In the genomic region with DNA sequence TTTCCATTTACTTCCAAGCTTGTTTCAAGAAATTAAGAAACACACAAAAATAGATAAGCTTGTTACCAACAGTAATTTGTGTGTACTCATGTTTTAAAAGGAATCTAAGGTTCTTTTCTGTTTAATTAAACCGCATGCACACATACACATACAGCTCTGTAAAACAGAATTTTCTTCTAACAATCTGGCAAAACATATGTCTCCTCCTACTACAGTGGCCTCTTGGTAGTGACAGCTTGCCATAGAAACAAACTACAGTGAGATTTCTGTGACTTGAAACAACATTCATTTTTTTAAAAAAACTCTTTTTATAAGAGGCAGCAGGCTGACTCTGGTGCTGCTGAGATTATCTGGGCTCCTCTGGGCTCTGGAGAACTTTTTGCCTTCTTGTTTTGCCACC, we compare ENCODE assay signal across 40 mouse cellular contexts. TPM values are rescaled to one million over a fixed set of nuclear protein-coding genes. Genes with fewer than 3 reads are reported as not detected.
A peak's percentile ranks its signal among the peaks of the same experiment; 100 is the strongest.
DNase-seq lines count a peak whose midpoint lies in the region; ATAC-seq and TF ChIP-seq lines count a peak whose summit lies in the region.
"Had no signal": no experiment of that assay in that cellular context is flagged by ENCODE, and none has a peak within 500 bp of the region (broad histone marks: within the 10 kb centered on the region; RNA-seq: fewer than 3 reads in every experiment).

No protein-coding gene starts in this region.

- TF ChIP-seq CTCF in forebrain, postnatal 0 days (IDR thresholded peaks at IDR 0.05; ENCODE audit: low read depth), result no peak

- H3K27me3 ChIP-seq in forebrain, embryonic 14.5 days (replicated peaks; ENCODE audit: control insufficient read depth, insufficient read depth, low read length), result no peaks in the 10 kb centered on the region
- H3K27me3 ChIP-seq in forebrain, embryonic 10.5 days (ENCODE audit: poor library complexity, severe bottlenecking), result no peaks in the 10 kb centered on the region
- H3K27me3 ChIP-seq in forebrain, postnatal 0 days (ENCODE audit: insufficient read depth, low read length), result no peaks in the 10 kb centered on the region
- no peaks in the 10 kb centered on the region for H3K27me3 ChIP-seq in heart, embryonic 12.5 days (replicated peaks)
- H3K27me3 ChIP-seq: embryonic facial prominence, embryonic 12.5 days; heart, embryonic 13.5 days; kidney, embryonic 15.5 days; limb, embryonic 13.5 days; lung, embryonic 15.5 days; midbrain, embryonic 15.5 days had no signal

- H3K4me2 ChIP-seq in forebrain, embryonic 14.5 days (ENCODE audit: low read length), result no peak overlapping the region
- no peak overlapping the region for H3K4me2 ChIP-seq in forebrain, postnatal 0 days (ENCODE audit: low read depth)
- no peak overlapping the region for H3K4me2 ChIP-seq in heart, embryonic 12.5 days
- H3K4me2 ChIP-seq: embryonic facial prominence, embryonic 12.5 days; heart, embryonic 13.5 days; hindbrain, embryonic 14.5 days; kidney, embryonic 15.5 days; limb, embryonic 13.5 days; liver, embryonic 11.5 days; lung, embryonic 15.5 days; midbrain, embryonic 15.5 days had no signal

- no peak overlapping the region for H3K4me3 ChIP-seq in forebrain, embryonic 14.5 days (ENCODE audit: low read depth, low read length)
- no peak overlapping the region for H3K4me3 ChIP-seq in forebrain, embryonic 10.5 days
- H3K4me3 ChIP-seq in forebrain, postnatal 0 days (ENCODE audit: low read depth, low read length), result no peak overlapping the region
- H3K4me3 ChIP-seq in heart, embryonic 12.5 days, result no peak overlapping the region
- H3K4me3 ChIP-seq: embryonic facial prominence, embryonic 12.5 days; gastrocnemius, adult 2 months; heart, adult 2 months; heart, embryonic 13.5 days; kidney, embryonic 15.5 days; limb, embryonic 13.5 days; lung, embryonic 15.5 days; midbrain, embryonic 10.5 days; midbrain, embryonic 15.5 days had no signal

- ATAC-seq in forebrain, embryonic 14.5 days, result peak; percentile 65; the same call in 1 of the 2 replicates
- ATAC-seq in forebrain, postnatal 0 days, result peak; percentile 94
- ATAC-seq in heart, embryonic 12.5 days (ENCODE audit: insufficient number of reproducible peaks, low FRiP score), result no peak
- ATAC-seq: midbrain, embryonic 15.5 days had no signal

- peak; percentile 39 for DNase-seq in forebrain, embryonic 14.5 days (ENCODE audit: low spot score)
- DNase-seq in forebrain, embryonic 10.5 days (ENCODE audit: extremely low spot score, low spot score), result no peak
- DNase-seq in layer of hippocampus, adult 8-10 months (ENCODE audit: low spot score in 2 of 2), result peak; percentile 2 to 9
- DNase-seq in layer of hippocampus, postnatal 10 days (ENCODE audit: low spot score in 2 of 2), result no peak
- peak; percentile 46 for DNase-seq in brain, adult 2 months (ENCODE audit: low read depth, low spot score)
- DNase-seq in forebrain, postnatal 0 days, result peak; percentile 20
- DNase-seq: adrenal gland, adult 8-10 months; cerebellum, adult 11-12 months; cerebellum, adult 9-11 months; embryo, embryonic 11 days; gastrocnemius, adult 2 months; gastrocnemius, postnatal 36 days; heart, adult 2 months; heart, postnatal 10 days; kidney, adult 18-20 months; kidney, postnatal 25 days; right cerebral cortex, postnatal 25 days; spleen, adult 18-20 months; thymus, adult 18-20 months; thymus, postnatal 25 days had no signal

- no peaks in the 10 kb centered on the region for H3K9me3 ChIP-seq in forebrain, embryonic 14.5 days (replicated peaks; ENCODE audit: control insufficient read depth, low read length)
- no peaks in the 10 kb centered on the region for H3K9me3 ChIP-seq in forebrain, embryonic 10.5 days
- H3K9me3 ChIP-seq in forebrain, postnatal 0 days (ENCODE audit: low read length), result no peaks in the 10 kb centered on the region
- no peaks in the 10 kb centered on the region for H3K9me3 ChIP-seq in heart, embryonic 12.5 days (replicated peaks)
- H3K9me3 ChIP-seq: embryonic facial prominence, embryonic 12.5 days; G1E; heart, embryonic 13.5 days; kidney, embryonic 15.5 days; limb, embryonic 13.5 days; lung, embryonic 15.5 days; midbrain, embryonic 10.5 days; midbrain, embryonic 15.5 days had no signal

- H3K27ac ChIP-seq in forebrain, embryonic 14.5 days (ENCODE audit: low read depth, low read length), result no peak overlapping the region
- no peak overlapping the region for H3K27ac ChIP-seq in forebrain, embryonic 10.5 days
- no peak overlapping the region for H3K27ac ChIP-seq in forebrain, postnatal 0 days (ENCODE audit: low read depth, low read length)
- no peak overlapping the region for H3K27ac ChIP-seq in heart, embryonic 12.5 days (ENCODE audit: poor library complexity, severe bottlenecking)
- H3K27ac ChIP-seq: embryonic facial prominence, embryonic 12.5 days; gastrocnemius, adult 2 months; heart, adult 2 months; heart, embryonic 13.5 days; hindbrain, embryonic 14.5 days; kidney, embryonic 15.5 days; limb, embryonic 13.5 days; lung, embryonic 15.5 days; midbrain, embryonic 10.5 days; midbrain, embryonic 15.5 days had no signal

- no peaks in the 10 kb centered on the region for H3K4me1 ChIP-seq in forebrain, embryonic 14.5 days (ENCODE audit: control insufficient read depth, insufficient read depth, low read length)
- H3K4me1 ChIP-seq in forebrain, embryonic 10.5 days, result no peaks in the 10 kb centered on the region
- H3K4me1 ChIP-seq in forebrain, postnatal 0 days (ENCODE audit: insufficient read depth), result no peaks in the 10 kb centered on the region
- no peaks in the 10 kb centered on the region for H3K4me1 ChIP-seq in heart, embryonic 12.5 days (replicated peaks)
- H3K4me1 ChIP-seq: embryonic facial prominence, embryonic 12.5 days; heart, embryonic 13.5 days; kidney, embryonic 15.5 days; limb, embryonic 13.5 days; lung, embryonic 15.5 days; midbrain, embryonic 10.5 days; midbrain, embryonic 15.5 days had no signal

- WGBS in forebrain, embryonic 14.5 days, result 89% methylated on average over 1 of the region's 1 CpGs
- WGBS in forebrain, embryonic 10.5 days, result 98% methylated on average over 1 of the region's 1 CpGs
- 59% methylated on average over 1 of the region's 1 CpGs for WGBS in forebrain, postnatal 0 days
- WGBS in heart, embryonic 12.5 days, result 88% methylated on average over 1 of the region's 1 CpGs

- H3K36me3 ChIP-seq in forebrain, embryonic 14.5 days (ENCODE audit: control insufficient read depth, insufficient read depth, low read length), result no peaks in the 10 kb centered on the region
- no peaks in the 10 kb centered on the region for H3K36me3 ChIP-seq in forebrain, embryonic 10.5 days (replicated peaks)
- H3K36me3 ChIP-seq in forebrain, postnatal 0 days (ENCODE audit: insufficient read depth), result no peaks in the 10 kb centered on the region
- H3K36me3 ChIP-seq in heart, embryonic 12.5 days, result no peaks in the 10 kb centered on the region
- H3K36me3 ChIP-seq: embryonic facial prominence, embryonic 12.5 days; G1E; heart, embryonic 13.5 days; kidney, embryonic 15.5 days; limb, embryonic 13.5 days; lung, embryonic 15.5 days; midbrain, embryonic 10.5 days; midbrain, embryonic 15.5 days had no signal

- H3K9ac ChIP-seq in forebrain, embryonic 14.5 days (ENCODE audit: low read length), result no peak overlapping the region
- H3K9ac ChIP-seq in forebrain, postnatal 0 days, result no peak overlapping the region
- no peak overlapping the region for H3K9ac ChIP-seq in heart, embryonic 12.5 days
- H3K9ac ChIP-seq: embryonic facial prominence, embryonic 12.5 days; heart, embryonic 13.5 days; hindbrain, embryonic 14.5 days; kidney, embryonic 15.5 days; limb, embryonic 13.5 days; lung, embryonic 15.5 days; midbrain, embryonic 15.5 days had no signal

RNA-seq across cellular contexts. Expression of gene Gm21973, which starts 18.7 kb away (rescaled TPM):
- polyA plus RNA-seq in forebrain, embryonic 14.5 days (2014; fragmentation: Nextera tagmentation; extraction: Ambion mirVana), result not detected in 2 replicates
- polyA plus RNA-seq in forebrain, embryonic 10.5 days (2016; fragmentation: Nextera tagmentation; extraction: Ambion mirVana), result not detected in 2 replicates
- not detected for total RNA-seq in layer of hippocampus, adult 8-10 months (2022)
- total RNA-seq in layer of hippocampus, postnatal 10 days (2021), result not detected
- total RNA-seq in forebrain, postnatal 0 days (2014; rRNA removed), result not detected in 2 replicates
- polyA plus RNA-seq in forebrain, postnatal 0 days (2015; fragmentation: Nextera tagmentation; extraction: Ambion mirVana), result not detected in 2 replicates
- polyA plus RNA-seq in heart, embryonic 12.5 days (2016; fragmentation: Nextera tagmentation; extraction: Ambion mirVana), result not detected in 2 replicates
- total RNA-seq: adrenal gland, postnatal 4 days; G1E; gastrocnemius, adult 2 months; gastrocnemius, postnatal 36 days; heart, adult 2 months; heart, postnatal 10 days; hematopoietic stem cell, adult 5-6 weeks; layer of hippocampus, postnatal 14 days; left cerebral cortex, postnatal 14 days; megakaryocyte progenitor cell, adult 5-6 weeks; neutrophil, adult 5-6 weeks had no signal
- polyA plus RNA-seq: embryonic facial prominence, embryonic 12.5 days; G1E; heart, adult 2 months; heart, embryonic 13.5 days; hindbrain, embryonic 14.5 days; kidney, embryonic 15.5 days; limb, embryonic 13.5 days; liver, embryonic 11.5 days; liver, embryonic 16.5 days; lung, embryonic 15.5 days; midbrain, embryonic 10.5 days; midbrain, embryonic 15.5 days; neural tube, embryonic 11.5 days; stomach, embryonic 16.5 days had no signal

RNA-seq across cellular contexts. Expression of gene Agxt2, which starts 51.9 kb away (rescaled TPM):
- polyA plus RNA-seq in forebrain, embryonic 14.5 days (2014; fragmentation: Nextera tagmentation; extraction: Ambion mirVana), result not detected in 2 replicates
- not detected in 2 replicates for polyA plus RNA-seq in forebrain, embryonic 10.5 days (2016; fragmentation: Nextera tagmentation; extraction: Ambion mirVana)
- total RNA-seq in layer of hippocampus, adult 8-10 months (2022), result not detected
- total RNA-seq in layer of hippocampus, postnatal 10 days (2021), result not detected
- total RNA-seq in forebrain, postnatal 0 days (2014; rRNA removed), result not detected in 2 replicates
- polyA plus RNA-seq in forebrain, postnatal 0 days (2015; fragmentation: Nextera tagmentation; extraction: Ambion mirVana), result not detected in 2 replicates
- polyA plus RNA-seq in heart, embryonic 12.5 days (2016; fragmentation: Nextera tagmentation; extraction: Ambion mirVana), result not detected in 2 replicates
- total RNA-seq: gastrocnemius, adult 2 months; gastrocnemius, postnatal 36 days; heart, adult 2 months; heart, postnatal 10 days; hematopoietic stem cell, adult 5-6 weeks; layer of hippocampus, postnatal 14 days; left cerebral cortex, postnatal 14 days; megakaryocyte progenitor cell, adult 5-6 weeks; neutrophil, adult 5-6 weeks had no signal
- polyA plus RNA-seq: embryonic facial prominence, embryonic 12.5 days; G1E; heart, adult 2 months; heart, embryonic 13.5 days; hindbrain, embryonic 14.5 days; limb, embryonic 13.5 days; lung, embryonic 15.5 days; midbrain, embryonic 10.5 days; midbrain, embryonic 15.5 days; neural tube, embryonic 11.5 days had no signal

Comparison
In these comparisons a context has a peak if more than half of its experiments do, and no peak if none do; other contexts are left out.
1. DNase-seq: peak in forebrain, embryonic 14.5 days (single experiment), layer of hippocampus, adult 8-10 months (2 of 2), brain, adult 2 months (single experiment) and forebrain, postnatal 0 days (single experiment); none in forebrain, embryonic 10.5 days (single experiment) and layer of hippocampus, postnatal 10 days (0 of 2).